Mouse (Mus musculus) heart, embryonic 16.5 days (tissue): ENCODE measurements around the gene Sfmbt2. TPM values are rescaled to one million over a fixed set of nuclear protein-coding genes. Genes with fewer than 3 reads are reported as not detected.

ENCODE experiments used
- ATAC-seq: fragments of 200-750 bp; cut with Nextera tagmentation; replicated peaks from 2 replicates; pipeline ENCODE4 v1.8.0; 2017; ENCODE audit warnings: moderate number of reproducible peaks; ENCODE audit not compliant: insufficient read depth, low FRiP score; ENCODE audit errors: extremely low read depth
- H3K27ac ChIP-seq: fragments of 300-500 bp; sonication (generic); 2 replicates; pipeline ENCODE4 v1.5.1; 2014; ENCODE audit warnings: mild to moderate bottlenecking, low read length, control low read depth, moderate library complexity
- H3K27me3 ChIP-seq: fragments of 300-500 bp; sonication (generic); 2 replicates; pipeline ENCODE4 v1.6.1; 2014; ENCODE audit warnings: low read length, mixed read lengths; ENCODE audit not compliant: control insufficient read depth, insufficient read depth
- H3K36me3 ChIP-seq: fragments of 300-500 bp; sonication (generic); 2 replicates; pipeline ENCODE4 v1.6.1; 2014; ENCODE audit not compliant: control insufficient read depth, insufficient read depth
- H3K4me1 ChIP-seq: fragments of 300-500 bp; sonication (generic); 2 replicates; pipeline ENCODE4 v1.6.1; 2014; ENCODE audit warnings: low read length, mixed read lengths; ENCODE audit not compliant: control insufficient read depth, insufficient read depth
- H3K4me2 ChIP-seq: fragments of 300-500 bp; sonication (generic); 2 replicates; pipeline ENCODE4 v1.6.1; 2014; ENCODE audit warnings: low read depth, mild to moderate bottlenecking, control low read depth, low read length
- H3K4me3 ChIP-seq: fragments of 300-500 bp; sonication (generic); 2 replicates; pipeline ENCODE4 v1.5.1; 2014; ENCODE audit warnings: mild to moderate bottlenecking, control low read depth, low read length
- H3K9ac ChIP-seq: fragments of 300-500 bp; sonication (generic); 2 replicates; pipeline ENCODE4 v1.6.1; 2014; ENCODE audit warnings: low read length, control low read depth
- H3K9me3 ChIP-seq: fragments of 300-500 bp; sonication (generic); replicated peaks from 2 replicates; pipeline ENCODE4 v1.6.1; 2016; ENCODE audit warnings: low read length; ENCODE audit not compliant: control insufficient read depth
- WGBS: fragments of 180-500 bp; shearing (Covaris S2); extraction: QIAGEN DNeasy Blood & Tissue Kit; methylation state at CpG from one replicate; pipeline ENCODE4 v1.1.7; 2014; 5-methylcytosine and 5-hydroxymethylcytosine counted together
- polyA plus RNA-seq: library from polyadenylated mRNA; unstranded; fragments of >200 nt; fragmentation: Nextera tagmentation; extraction: Ambion mirVana; gene quantifications from 2 replicates; pipeline ENCODE4 v1.2.1, GENCODE M21; 2015

Sfmbt2 gene
- polyA plus RNA-seq, 1 experiment from 2014 or later = 1.3 TPM

DNA sequence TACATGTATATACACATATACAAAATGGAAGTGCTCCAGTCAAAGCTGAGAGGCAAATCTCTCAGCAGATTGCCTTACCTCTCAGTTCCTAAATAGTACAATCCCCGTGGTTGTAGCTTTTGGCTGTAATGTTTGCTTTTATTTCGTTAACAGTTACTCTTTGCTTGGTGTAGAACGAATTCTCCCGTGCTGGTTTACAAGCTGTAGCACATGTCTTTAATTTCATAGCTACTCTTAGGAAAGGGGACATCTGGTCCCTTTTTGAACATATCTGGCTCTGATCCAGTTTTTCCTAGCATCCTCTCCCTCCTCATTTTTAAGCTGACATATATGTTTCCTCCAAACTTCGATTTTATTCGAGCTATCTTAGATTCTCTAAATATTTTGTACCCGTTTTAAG is 172.1 kb downstream of the Sfmbt2 start:
- 66% methylated on average over 7 of the region's 7 CpGs for WGBS
- no peak for ATAC-seq
- no peak overlapping the region for H3K4me2 ChIP-seq

DNA sequence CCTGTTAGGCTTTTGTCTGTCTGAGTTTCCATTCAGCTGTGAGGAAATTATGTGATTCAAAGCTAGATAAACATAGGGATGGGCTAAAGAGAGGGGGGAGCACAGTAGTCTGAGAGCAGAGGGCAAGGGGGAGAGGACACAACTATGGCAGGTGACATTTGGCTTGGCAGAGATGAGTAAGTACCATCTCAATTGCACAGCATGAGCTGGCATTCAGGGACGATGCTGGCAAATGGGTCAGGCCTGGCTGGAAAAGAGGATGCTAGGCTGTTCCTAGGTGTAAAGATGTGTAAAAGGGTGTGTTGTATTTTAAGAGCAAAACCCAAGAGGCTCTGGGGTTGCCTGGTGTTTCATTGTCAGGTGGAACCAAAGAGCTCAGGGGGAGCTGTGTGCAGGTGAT is 188.5 kb downstream of the Sfmbt2 start:
- Histone ChIP-seq H3K36me3 (no peaks in the 10 kb centered on the region), H3K9ac (no peak overlapping the region), H3K27ac (no peak overlapping the region), H3K4me1 (no peaks in the 10 kb centered on the region), H3K4me2 (no peak overlapping the region), H3K27me3 (no peaks in the 10 kb centered on the region), H3K4me3 (no peak overlapping the region), H3K9me3 (no peaks in the 10 kb centered on the region)
- 90% methylated on average over 1 of the region's 1 CpGs for WGBS
- no peak for ATAC-seq

More for the DNA sequence above, 172.1 kb downstream of the Sfmbt2 start:
- no peak overlapping the region for H3K27ac ChIP-seq
- no peaks in the 10 kb centered on the region for H3K4me1 ChIP-seq
- H3K9me3 ChIP-seq = no peaks in the 10 kb centered on the region
- no peak overlapping the region for H3K4me3 ChIP-seq
- no peaks in the 10 kb centered on the region for H3K36me3 ChIP-seq
- H3K27me3 ChIP-seq = no peaks in the 10 kb centered on the region
- H3K9ac ChIP-seq = no peak overlapping the region

DNA sequence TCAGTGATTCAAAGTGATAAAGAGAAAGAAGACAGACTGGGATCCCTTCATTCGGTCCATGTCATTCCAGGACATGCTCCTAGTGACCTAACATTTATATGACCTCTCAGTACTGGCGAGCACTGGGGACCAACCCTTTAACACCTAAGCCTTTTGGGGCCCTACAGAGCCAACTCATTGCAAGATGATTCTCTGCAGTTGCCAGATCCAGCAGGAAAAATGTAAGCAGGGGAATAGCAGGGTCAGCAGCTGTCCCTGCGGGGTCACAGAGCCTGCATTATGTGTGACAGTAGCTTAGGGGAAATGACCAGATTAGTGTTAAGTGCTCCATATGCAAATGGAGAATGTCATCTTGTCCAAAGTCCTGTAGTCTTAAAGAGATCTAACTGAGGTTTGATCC is 195.2 kb downstream of the Sfmbt2 start:
- H3K9me3 ChIP-seq = no peaks in the 10 kb centered on the region
- no peak overlapping the region for H3K4me2 ChIP-seq
- H3K9ac ChIP-seq = no peak overlapping the region
- H3K27me3 ChIP-seq = no peaks in the 10 kb centered on the region
- H3K27ac ChIP-seq = no peak overlapping the region
- H3K36me3 ChIP-seq = no peaks in the 10 kb centered on the region
- H3K4me3 ChIP-seq = no peak overlapping the region
- WGBS = 83% methylated on average over 3 of the region's 3 CpGs
- H3K4me1 ChIP-seq = no peaks in the 10 kb centered on the region
- ATAC-seq = no peak

DNA sequence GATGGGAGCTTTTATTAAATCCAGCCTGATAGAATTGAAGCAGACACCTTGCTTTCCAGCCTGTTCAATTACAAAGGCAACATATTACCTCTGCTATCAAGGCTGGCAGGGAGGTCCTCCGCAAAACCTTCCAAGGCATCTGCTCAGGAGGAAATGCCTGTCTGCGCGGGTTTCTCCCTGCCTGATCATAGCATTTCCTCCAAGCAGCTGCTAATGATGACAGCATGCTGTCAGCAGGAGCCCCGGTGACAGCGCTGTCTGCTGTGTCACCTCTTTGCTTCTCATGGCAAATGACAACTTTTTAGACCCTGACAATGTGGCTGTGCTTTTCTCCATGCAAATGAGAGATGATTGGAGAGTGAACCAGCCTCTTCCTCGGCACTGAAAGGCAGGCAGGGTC is 199.1 kb downstream of the Sfmbt2 start:
- H3K27ac ChIP-seq = no peak overlapping the region
- 7% methylated on average over 6 of the region's 6 CpGs for WGBS
- H3K36me3 ChIP-seq = no peaks in the 10 kb centered on the region
- H3K9ac ChIP-seq = no peak overlapping the region
- ATAC-seq = no peak
- H3K9me3 ChIP-seq = no peaks in the 10 kb centered on the region
- H3K4me3 ChIP-seq = no peak overlapping the region
- no peaks in the 10 kb centered on the region for H3K27me3 ChIP-seq
- no peaks in the 10 kb centered on the region for H3K4me1 ChIP-seq
- peak overlapping the region; percentile 32; the same call in 1 of the 2 replicates for H3K4me2 ChIP-seq

DNA sequence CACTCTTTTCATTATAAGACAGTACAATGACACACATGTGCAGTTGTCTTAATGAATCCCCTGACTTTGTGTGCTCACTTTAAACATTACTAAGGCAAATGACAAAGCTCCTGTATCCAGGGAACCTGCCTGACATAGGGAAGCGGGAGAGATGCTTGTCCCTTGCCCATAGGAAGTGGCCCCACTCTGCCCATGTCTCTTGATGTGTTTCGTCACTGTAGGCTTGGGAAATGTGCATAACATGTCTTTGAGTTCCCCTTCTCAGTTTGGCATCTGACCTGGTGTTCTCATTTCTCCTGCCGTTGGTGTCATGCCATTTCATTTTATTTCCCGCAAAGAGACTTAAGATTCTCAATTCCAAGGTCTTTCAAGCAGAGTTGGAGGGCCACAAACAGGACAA is 202.0 kb downstream of the Sfmbt2 start:
- no peak overlapping the region for H3K4me2 ChIP-seq
- WGBS = 88% methylated on average over 4 of the region's 4 CpGs

DNA sequence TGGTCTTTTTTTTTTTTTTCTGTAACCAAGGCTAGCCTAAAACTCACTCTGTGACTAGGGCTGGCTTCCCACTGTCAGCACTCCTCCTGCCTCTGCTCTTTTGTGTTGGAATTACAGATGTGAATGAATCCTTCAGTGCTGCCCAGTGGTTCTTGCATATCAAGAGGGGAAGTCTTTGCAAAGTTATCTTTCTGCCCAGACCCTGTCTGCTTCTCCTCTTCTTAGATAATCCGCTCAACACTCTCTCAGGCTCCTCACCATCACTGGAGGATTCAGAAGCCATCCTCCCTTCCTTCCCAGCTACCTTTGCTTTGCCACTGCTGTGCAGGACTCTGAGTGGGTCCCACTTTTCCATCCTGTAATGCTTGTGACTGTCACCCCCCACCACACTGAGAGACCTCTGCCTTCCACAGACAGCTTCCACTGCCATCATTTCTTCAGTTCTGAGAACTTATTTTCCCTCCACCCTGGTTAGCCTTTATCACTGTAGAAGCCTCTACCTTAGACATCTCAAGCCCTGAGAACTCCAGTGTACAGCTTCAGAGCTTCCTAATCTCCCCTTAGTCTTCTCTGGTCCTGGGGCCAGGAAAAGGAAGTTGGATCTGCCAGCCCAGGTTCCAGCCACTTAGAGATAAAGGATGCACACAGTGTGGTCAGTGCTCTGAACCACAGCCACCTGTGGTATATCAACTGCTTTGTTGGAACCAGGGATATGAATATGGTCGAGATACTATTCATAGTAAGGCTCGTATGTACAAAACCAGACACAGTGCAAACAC is 205.8 kb downstream of the Sfmbt2 start:
- Histone ChIP-seq H3K4me2 (no peak overlapping the region), H3K27ac (no peak overlapping the region), H3K9me3 (no peaks in the 10 kb centered on the region), H3K27me3 (no peaks in the 10 kb centered on the region), H3K4me1 (no peaks in the 10 kb centered on the region), H3K9ac (no peak overlapping the region), H3K4me3 (no peak overlapping the region), H3K36me3 (no peaks in the 10 kb centered on the region)
- ATAC-seq = no peak
- WGBS = 47% methylated on average over 3 of the region's 3 CpGs

More for the DNA sequence above, 202.0 kb downstream of the Sfmbt2 start:
- no peaks in the 10 kb centered on the region for H3K27me3 ChIP-seq
- H3K9me3 ChIP-seq = no peaks in the 10 kb centered on the region
- no peaks in the 10 kb centered on the region for H3K4me1 ChIP-seq
- no peak overlapping the region for H3K27ac ChIP-seq
- no peak overlapping the region for H3K9ac ChIP-seq
- H3K4me3 ChIP-seq = no peak overlapping the region
- no peaks in the 10 kb centered on the region for H3K36me3 ChIP-seq
- ATAC-seq = no peak

DNA sequence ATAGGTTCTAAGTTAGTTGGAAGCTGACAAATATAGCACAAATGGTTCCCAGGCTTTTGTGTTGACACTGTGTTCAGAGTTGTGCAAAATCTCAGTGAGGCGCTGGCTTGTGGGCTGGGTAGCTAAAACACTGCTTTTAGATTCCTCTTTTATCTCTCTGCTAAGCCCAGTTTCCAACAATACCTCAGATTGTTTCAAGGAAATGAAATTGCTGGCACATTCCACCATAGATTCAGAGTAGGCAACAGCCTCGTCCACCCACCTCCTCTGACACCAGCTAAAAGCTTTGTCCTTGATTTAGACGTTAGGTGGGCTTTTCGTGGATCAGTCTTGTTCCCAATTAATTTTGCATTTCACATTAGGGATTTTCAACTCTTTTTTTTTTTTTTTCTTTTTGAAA is 212.4 kb downstream of the Sfmbt2 start:
- H3K4me3 ChIP-seq = no peak overlapping the region
- no peak for ATAC-seq
- H3K9ac ChIP-seq = no peak overlapping the region
- no peaks in the 10 kb centered on the region for H3K27me3 ChIP-seq
- no peaks in the 10 kb centered on the region for H3K4me1 ChIP-seq
- H3K4me2 ChIP-seq = no peak overlapping the region
- H3K36me3 ChIP-seq = no peaks in the 10 kb centered on the region
- WGBS = 48% methylated on average over 4 of the region's 4 CpGs
- no peak overlapping the region for H3K27ac ChIP-seq
- no peaks in the 10 kb centered on the region for H3K9me3 ChIP-seq

DNA sequence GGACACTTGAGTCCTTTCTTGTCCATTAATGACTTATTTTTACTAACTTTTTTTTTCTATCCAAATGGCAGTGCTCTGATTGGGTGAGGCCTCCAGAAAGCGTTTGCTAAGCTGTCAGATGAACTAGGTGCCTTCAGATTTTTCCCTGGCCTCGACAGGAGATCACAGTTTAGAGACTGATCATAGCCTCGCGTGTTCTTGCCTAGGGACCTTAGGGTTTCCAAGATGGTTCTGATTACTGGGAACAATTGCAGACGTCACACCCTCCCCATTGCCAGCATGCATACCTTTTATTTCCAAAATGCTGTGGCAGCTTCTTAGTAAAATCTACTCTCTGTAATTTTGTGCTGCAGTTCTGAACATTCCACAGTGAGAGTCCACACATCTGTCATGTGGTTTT is 212.8 kb downstream of the Sfmbt2 start:
- Histone ChIP-seq H3K27me3 (no peaks in the 10 kb centered on the region), H3K4me2 (no peak overlapping the region), H3K27ac (no peak overlapping the region), H3K36me3 (no peaks in the 10 kb centered on the region), H3K4me1 (no peaks in the 10 kb centered on the region), H3K4me3 (no peak overlapping the region), H3K9me3 (no peaks in the 10 kb centered on the region), H3K9ac (no peak overlapping the region)
- ATAC-seq = no peak
- 54% methylated on average over 5 of the region's 5 CpGs for WGBS

DNA sequence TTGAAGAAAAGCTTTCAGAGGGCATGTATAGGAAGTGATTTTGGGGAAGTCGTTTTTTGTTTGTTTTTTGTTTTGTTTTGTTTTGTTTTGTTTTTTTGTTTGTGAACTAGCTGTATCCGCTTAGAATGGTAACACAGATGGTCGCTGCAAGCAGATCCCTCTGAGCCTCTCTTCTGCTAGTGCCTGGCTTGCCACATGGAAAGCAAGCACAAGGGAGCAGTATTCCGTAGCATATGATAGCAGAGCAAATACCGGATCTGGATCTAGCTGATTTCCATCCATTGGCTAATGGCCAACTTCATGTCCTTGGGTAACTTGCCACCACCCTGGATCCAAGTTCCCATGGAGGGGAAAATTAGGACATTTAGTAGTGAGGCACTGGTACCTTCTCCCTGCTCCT is 221.0 kb downstream of the Sfmbt2 start:
- H3K27me3 ChIP-seq = no peaks in the 10 kb centered on the region
- WGBS = 73% methylated on average over 5 of the region's 5 CpGs

More for the DNA sequence above, 221.0 kb downstream of the Sfmbt2 start:
- H3K4me3 ChIP-seq = no peak overlapping the region
- no peak overlapping the region for H3K4me2 ChIP-seq
- H3K9ac ChIP-seq = no peak overlapping the region
- H3K4me1 ChIP-seq = no peaks in the 10 kb centered on the region
- ATAC-seq = no peak
- no peak overlapping the region for H3K27ac ChIP-seq
- H3K36me3 ChIP-seq = no peaks in the 10 kb centered on the region
- H3K9me3 ChIP-seq = no peaks in the 10 kb centered on the region
